Mouse (Mus musculus): ENCODE measurements around the gene Fat4.

The Fat4 gene

GRCm38 (mm10) chr3:38962328-38962727 is 75.6 kb downstream of the Fat4 start:
- DNase-seq (ENCODE audit: low spot score) = no peak

GRCm38 (mm10) chr3:38967480-38967879 is 80.7 kb downstream of the Fat4 start:
- no peak for DNase-seq (ENCODE audit: low spot score)

GRCm38 (mm10) chr3:38986379-38986778 is 99.6 kb downstream of the Fat4 start:
- DNase-seq (ENCODE audit: low spot score) = no peak

- DNase-seq (ENCODE audit: low spot score) = no peak
These were observed 102.4 kb downstream of the Fat4 start for GRCm38 (mm10) chr3:38989181-38989580.

GRCm38 (mm10) chr3:39000011-39000410 is 113.3 kb downstream of the Fat4 start:
- DNase-seq (ENCODE audit: low spot score) = no peak

GRCm38 (mm10) chr3:39010544-39010943 is 123.8 kb downstream of the Fat4 start:
- no peak for DNase-seq (ENCODE audit: low spot score)

GRCm38 (mm10) chr3:39017633-39018032 is 130.9 kb downstream of the Fat4 start:
- no peak for DNase-seq (ENCODE audit: low spot score)

- no peak for DNase-seq (ENCODE audit: low spot score)
These were observed 149.4 kb downstream of the Fat4 start for GRCm38 (mm10) chr3:39036113-39036512.

- no peak for DNase-seq (ENCODE audit: low spot score)
These were observed 159.7 kb downstream of the Fat4 start for GRCm38 (mm10) chr3:39046425-39046824.

- no peak for DNase-seq (ENCODE audit: low spot score)
These were observed 161.0 kb downstream of the Fat4 start for GRCm38 (mm10) chr3:39047621-39048303.

- no peak for DNase-seq (ENCODE audit: low spot score)
These were observed 161.5 kb downstream of the Fat4 start for GRCm38 (mm10) chr3:39048304-39048667.

GRCm38 (mm10) chr3:39050130-39050529 is 163.4 kb downstream of the Fat4 start:
- DNase-seq (ENCODE audit: low spot score) = no peak

GRCm38 (mm10) chr3:39053072-39053471 is 166.3 kb downstream of the Fat4 start:
- DNase-seq (ENCODE audit: low spot score) = no peak
